Mouse (Mus musculus): Measurements from ENCODE around the gene Gimap7. TPM values are rescaled to one million over a fixed set of nuclear protein-coding genes. Genes with fewer than 3 reads are reported as not detected.

The Gimap7 gene
- polyA plus RNA-seq, 1 experiment = 1.0 TPM

DNA sequence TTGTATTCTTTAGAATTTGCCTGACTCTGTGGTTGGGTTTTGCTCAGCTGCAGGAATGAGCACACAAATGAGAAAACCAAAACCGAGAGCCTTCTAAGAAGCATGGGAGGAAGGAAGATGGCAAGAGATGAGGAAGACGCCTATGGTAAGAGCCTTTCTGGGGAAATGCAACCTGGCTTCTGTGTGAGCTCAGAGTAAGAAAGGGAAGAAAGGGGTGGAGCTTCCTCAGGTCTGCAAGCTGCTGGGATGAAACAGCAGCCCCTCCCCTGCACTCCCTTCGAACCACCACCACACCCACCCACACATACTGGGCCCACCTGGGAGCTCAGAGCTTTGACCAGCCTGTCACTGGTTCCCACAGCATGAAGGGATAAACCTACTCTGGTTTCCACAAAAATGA is 22.9 kb downstream of the Gimap7 start:
- DNase-seq (ENCODE audit: low spot score) = no peak

GRCm38 (mm10) chr6:48741711-48742206 is 23.3 kb downstream of the Gimap7 start:
- DNase-seq (ENCODE audit: low spot score) = no peak

DNA sequence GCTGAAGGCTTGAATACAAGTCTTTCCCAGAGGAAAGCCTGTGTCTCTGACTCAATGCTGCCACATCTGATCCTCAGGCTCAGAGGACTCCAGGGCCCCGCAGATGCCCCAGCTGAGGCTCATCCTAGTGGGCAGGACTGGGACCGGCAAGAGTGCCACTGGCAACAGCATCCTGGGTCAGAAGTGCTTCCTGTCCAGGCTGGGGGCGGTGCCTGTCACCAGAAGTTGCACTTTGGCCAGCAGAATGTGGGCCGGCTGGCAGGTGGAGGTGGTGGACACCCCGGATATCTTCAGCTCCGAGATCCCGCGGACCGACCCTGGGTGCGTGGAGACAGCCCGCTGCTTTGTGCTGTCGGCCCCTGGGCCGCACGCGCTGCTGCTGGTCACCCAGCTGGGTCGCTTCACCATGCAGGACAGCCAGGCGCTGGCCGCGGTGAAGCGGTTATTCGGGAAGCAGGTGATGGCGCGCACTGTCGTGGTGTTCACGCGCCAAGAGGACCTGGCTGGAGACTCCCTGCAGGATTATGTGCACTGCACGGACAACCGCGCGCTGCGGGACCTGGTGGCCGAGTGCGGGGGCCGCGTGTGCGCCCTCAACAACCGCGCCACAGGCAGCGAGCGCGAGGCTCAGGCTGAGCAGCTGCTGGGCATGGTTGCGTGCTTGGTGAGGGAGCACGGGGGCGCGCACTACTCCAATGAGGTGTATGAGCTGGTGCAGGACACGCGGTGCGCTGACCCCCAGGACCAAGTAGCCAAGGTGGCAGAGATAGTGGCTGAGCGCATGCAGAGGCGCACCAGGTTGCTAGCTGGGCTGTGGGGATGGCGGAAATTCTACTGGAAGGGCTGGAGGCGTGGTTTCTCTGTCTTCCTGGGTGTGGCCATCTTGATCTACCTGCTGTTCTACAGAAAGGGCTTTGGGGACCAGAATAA is 24.3 kb downstream of the Gimap7 start:
- no peak for DNase-seq (ENCODE audit: low spot score)

DNA sequence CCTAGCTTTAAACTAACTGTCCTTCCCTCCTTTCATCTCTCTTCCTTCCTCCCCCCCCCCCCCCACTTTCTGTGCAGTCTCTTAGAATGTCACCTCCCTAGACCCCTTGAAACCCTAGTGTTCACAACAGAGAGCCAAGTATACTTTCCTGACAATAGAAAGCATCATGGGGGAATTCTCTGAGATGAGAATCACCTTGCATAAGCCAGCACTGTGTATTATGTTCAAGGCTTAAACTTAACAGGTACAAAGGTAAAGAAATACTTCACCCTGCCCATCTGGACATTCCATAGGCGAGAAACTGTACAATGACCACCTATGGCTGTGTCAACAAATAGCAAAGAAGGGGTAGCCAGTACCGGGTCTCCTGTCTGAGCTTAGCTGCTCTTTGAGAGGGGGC is 27.1 kb downstream of the Gimap7 start:
- DNase-seq (ENCODE audit: low spot score) = no peak

DNA sequence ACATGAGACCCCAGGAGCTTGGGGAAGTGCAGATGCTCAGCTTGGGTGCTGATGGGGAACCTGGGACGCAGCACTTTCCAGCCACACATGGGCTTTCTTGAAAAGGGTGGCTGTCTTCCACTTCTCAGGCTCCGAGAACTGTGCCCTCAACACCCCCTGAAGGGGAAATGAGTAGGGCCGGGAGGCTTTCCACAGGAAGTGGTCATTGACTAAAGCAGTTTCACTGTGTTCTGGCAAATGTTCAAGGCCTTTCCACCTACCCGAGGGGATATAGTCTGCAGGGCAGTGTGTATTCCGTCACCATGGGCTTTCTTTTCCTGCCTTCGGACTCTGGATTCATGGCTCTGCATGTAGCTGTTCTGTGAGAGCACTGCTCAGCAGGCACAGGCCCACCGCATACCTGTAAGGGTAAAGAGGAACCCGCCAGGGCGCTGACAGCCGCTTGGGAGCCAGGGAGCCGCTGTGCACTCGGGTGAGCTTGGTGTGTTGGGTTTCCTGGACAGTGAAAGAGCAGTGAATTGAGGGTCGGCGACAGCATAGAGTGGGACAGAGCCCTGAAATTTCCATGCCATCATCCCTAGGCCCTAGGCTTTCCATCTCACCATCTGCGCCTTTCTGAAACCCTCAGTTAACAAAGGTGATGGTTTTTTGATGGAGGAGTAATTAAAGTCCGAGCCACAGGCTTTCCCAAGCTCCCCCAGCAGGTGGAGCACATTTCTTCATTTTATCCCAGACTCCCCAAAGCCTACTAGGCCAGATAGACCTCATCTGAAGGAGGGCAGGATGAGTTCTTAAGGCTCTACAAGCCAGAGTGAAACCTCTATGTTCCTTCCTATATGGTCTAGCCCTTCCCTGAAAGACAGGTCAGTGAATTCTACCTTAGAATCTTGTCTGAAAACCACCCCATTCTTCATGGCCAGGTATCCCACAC is 27.8 kb downstream of the Gimap7 start, which contains the start of gene Gimap5:
Gene Gimap5, plus strand, starts transcription at position 239 of the 931 bp plus-strand sequence.
- no peak for DNase-seq (ENCODE audit: low spot score)

DNA sequence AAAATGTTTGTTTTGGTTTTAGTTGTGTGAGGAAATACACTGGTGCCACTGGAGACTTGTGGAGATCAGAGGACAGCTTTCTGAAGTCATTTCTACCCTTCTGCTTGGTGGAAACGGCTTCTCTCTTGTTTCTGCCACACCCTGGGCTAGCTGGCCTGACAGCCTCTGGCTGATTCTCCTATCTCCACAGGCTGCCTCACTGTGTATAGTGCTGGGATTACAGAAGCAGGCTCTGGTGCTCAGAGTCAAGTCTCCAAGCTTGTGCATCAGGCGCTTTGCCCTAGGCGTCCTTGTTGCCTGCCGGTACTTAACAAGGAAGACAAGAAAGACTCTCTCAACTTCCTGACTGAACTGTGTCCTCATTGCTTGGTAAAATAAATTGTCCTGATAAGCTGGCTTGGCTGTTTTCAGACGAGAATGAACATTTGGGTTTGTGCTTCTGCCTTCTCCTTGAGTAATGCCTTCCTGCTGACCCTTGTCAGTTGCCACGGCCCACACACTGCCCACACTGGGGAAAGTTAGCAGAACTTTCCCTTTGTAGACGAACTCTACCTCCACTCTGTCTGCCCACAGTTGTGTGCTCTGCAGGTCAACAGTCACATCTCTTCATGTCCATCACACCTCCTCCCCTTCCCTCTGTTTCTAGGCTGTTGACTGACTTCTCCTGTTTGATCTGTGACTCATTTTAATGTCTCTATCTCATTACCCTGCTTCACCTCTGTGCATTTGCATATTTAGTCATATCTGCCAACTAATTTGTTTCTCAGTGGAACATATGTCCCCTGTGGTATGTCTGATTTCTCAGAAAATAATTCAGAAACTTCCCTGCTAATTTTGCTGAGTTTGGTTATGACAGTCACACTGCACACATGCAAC is 28.9 kb downstream of the Gimap7 start:
- DNase-seq (ENCODE audit: low spot score) = no peak

DNA sequence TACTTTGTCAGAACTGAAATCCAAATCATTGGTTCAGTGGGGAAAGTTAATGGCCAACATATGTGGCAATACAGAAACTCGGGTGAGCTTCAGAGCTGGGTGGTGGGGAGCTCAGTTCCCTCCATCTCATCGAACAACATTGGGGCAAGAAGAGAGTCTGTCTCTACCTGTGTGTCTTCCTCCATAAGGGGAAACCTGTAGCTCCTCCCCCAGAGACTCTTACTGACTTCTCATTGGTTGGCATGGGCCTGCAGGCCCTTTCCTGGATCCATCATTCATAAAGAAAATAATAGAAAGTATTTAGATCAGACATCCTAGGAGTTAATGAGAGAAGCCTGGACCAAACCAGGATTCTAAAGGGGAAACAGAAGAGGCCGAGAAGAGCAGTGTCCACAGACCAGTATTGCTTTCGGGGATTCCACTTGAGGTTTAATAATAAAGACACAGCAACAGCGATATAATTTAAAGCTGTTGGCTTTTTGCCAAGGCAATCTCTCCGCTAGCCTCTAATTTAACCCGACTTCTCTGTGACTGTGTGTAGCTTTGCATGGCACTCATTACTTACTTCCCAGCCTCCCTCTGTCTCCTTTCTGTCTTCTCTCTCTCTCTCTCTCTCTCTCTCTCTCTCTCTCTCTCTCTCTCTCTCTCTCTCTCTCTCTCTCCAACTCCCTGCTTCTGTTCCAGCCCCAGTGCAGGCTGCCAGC is 45.3 kb downstream of the Gimap7 start:
- DNase-seq (ENCODE audit: low spot score) = no peak

- no peak for DNase-seq (ENCODE audit: low spot score)
Observed at GRCm38 (mm10) chr6:48764496-48764895, 46.1 kb downstream of the Gimap7 start.

GRCm38 (mm10) chr6:48768178-48768869 is 49.9 kb downstream of the Gimap7 start:
- DNase-seq (ENCODE audit: low spot score) = no peak

- DNase-seq (ENCODE audit: low spot score) = no peak
Observed at GRCm38 (mm10) chr6:48768933-48769332, 50.5 kb downstream of the Gimap7 start.

DNA sequence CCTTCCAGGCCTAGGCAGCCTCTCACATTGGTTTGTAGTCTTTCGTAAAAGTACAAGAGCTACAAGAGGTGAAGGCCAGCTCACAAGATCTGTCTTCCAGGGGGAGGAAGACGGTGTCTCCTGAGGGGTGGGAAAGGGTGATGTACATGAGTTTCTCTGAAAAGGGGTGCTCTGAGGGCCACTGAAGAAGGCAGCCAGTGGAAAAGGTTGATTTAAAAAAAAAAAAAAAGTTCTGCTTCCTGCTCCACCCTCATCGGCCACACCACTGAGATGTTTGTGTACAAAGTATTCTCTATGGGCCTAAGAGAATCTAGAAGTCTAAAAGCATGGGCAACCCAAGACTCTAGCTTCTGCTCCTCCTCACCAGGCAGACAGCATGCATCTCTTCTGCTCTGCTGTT is 52.3 kb downstream of the Gimap7 start, which contains the start of gene Gimap3:
Gene Gimap3, minus strand, starts transcription at position 156 of the 400 bp plus-strand sequence.
- no peak for DNase-seq (ENCODE audit: low spot score)

GRCm38 (mm10) chr6:48772030-48772429 is 53.6 kb downstream of the Gimap7 start:
- DNase-seq (ENCODE audit: low spot score) = peak; percentile 57

Other genes starting within 250 kb of the Gimap7 start
- 50.0 and 56.9 TPM in 2 replicates for gene Atp6v0e2, start 181.0 kb upstream of the Gimap7 start, polyA plus RNA-seq (2012; rRNA removed)
- gene Lrrc61, start 163.8 kb upstream of the Gimap7 start, polyA plus RNA-seq (2012; rRNA removed) = 12.3 and 13.4 TPM in 2 replicates
- gene Rarres2, start 145.8 kb upstream of the Gimap7 start, polyA plus RNA-seq (2012; rRNA removed) = 374 and 453 TPM in 2 replicates
- 0.47 and 0.56 TPM in 2 replicates for gene Gm45021, start 129.0 kb upstream of the Gimap7 start, polyA plus RNA-seq (2012; rRNA removed)
- gene Repin1, start 124.7 kb upstream of the Gimap7 start, polyA plus RNA-seq (2012; rRNA removed) = 45.0 and 45.4 TPM in 2 replicates
- gene Gm44965, start 124.7 kb upstream of the Gimap7 start, polyA plus RNA-seq (2012; rRNA removed) = not detected in 2 replicates
- 4.6 and 7.7 TPM in 2 replicates for gene Zfp775, start 116.6 kb upstream of the Gimap7 start, polyA plus RNA-seq (2012; rRNA removed)
- gene AI854703, start 91.9 kb upstream of the Gimap7 start, polyA plus RNA-seq (2012; rRNA removed) = 5.7 and 6.2 TPM in 2 replicates
- 6.2 and 8.1 TPM in 2 replicates for gene Gimap8, start 71.4 kb upstream of the Gimap7 start, polyA plus RNA-seq (2012; rRNA removed)
- gene Gimap9, start 42.5 kb upstream of the Gimap7 start, polyA plus RNA-seq (2012; rRNA removed) = 5.6 and 6.9 TPM in 2 replicates
- gene Gimap4, start 34.1 kb upstream of the Gimap7 start, polyA plus RNA-seq (2012; rRNA removed) = 19.0 and 19.1 TPM in 2 replicates
- gene Gimap6, start 10.4 kb upstream of the Gimap7 start, polyA plus RNA-seq (2012; rRNA removed) = 22.4 and 25.3 TPM in 2 replicates
- 1.3 and 1.8 TPM in 2 replicates for gene Gm28053, start within 50 bp of the Gimap7 start, polyA plus RNA-seq (2012; rRNA removed)
- 3.0 and 5.5 TPM in 2 replicates for gene Gimap1, start 20.4 kb downstream of the Gimap7 start, polyA plus RNA-seq (2012; rRNA removed)
- 6.1 and 7.7 TPM in 2 replicates for gene Gimap5, start 27.6 kb downstream of the Gimap7 start, polyA plus RNA-seq (2012; rRNA removed)
- gene Gimap3, start 52.2 kb downstream of the Gimap7 start, polyA plus RNA-seq (2012; rRNA removed) = 5.4 and 7.9 TPM in 2 replicates
- 133 and 146 TPM in 2 replicates for gene Tmem176a, start 122.3 kb downstream of the Gimap7 start, polyA plus RNA-seq (2012; rRNA removed)
- gene Tmem176b, start 122.9 kb downstream of the Gimap7 start, polyA plus RNA-seq (2012; rRNA removed) = 391 and 400 TPM in 2 replicates
- 0.08 and 0.18 TPM in 2 replicates for gene Aoc1, start 154.3 kb downstream of the Gimap7 start, polyA plus RNA-seq (2012; rRNA removed)
- not detected in 2 replicates for gene 1600015I10Rik, start 211.3 kb downstream of the Gimap7 start, polyA plus RNA-seq (2012; rRNA removed)